ENCODE assay signal across 10 mouse cellular contexts in the genomic region with DNA sequence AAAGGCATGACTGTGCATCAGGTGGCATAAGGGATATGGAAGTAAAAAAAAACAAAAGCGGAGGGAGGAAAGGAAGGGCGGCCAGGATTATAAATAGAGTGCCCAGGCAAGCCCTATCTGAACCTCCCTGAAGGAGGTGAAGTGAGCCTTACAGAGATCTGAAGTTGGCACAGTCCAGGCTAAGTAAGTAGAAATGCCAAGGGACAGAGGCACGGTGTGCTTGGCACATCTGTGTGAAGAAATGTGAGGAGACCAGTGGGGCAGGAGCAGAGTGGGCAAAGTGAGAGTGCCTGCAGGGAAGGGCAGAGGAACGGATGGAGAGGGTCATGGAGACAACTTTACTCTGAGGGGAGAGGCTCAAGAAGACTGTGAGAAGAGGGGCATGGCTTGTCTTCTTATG. TPM values are rescaled to one million over a fixed set of nuclear protein-coding genes. Genes with fewer than 3 reads are reported as not detected.
"Had no signal": no experiment of that assay in that cellular context is flagged by ENCODE, and none has a peak within 500 bp of the region (broad histone marks: within the 10 kb centered on the region; RNA-seq: fewer than 3 reads in every experiment).

No protein-coding gene starts in this region.

- H3K27ac ChIP-seq: limb, embryonic 13.5 days; liver, embryonic 14.5 days; midbrain, embryonic 13.5 days; stomach, postnatal 0 days had no signal

- H3K4me2 ChIP-seq: limb, embryonic 13.5 days; midbrain, embryonic 13.5 days had no signal

- H3K9me3 ChIP-seq: limb, embryonic 13.5 days; midbrain, embryonic 13.5 days had no signal

- H3K27me3 ChIP-seq: limb, embryonic 13.5 days; midbrain, embryonic 13.5 days had no signal

- H3K36me3 ChIP-seq: midbrain, embryonic 13.5 days had no signal

- ATAC-seq: midbrain, embryonic 13.5 days had no signal

- H3K4me3 ChIP-seq: limb, embryonic 13.5 days; midbrain, embryonic 13.5 days had no signal

- DNase-seq: kidney, postnatal 14 days; left cerebral cortex, postnatal 4 days; lung, adult 18-20 months; right cerebral cortex, adult 18-20 months; right cerebral cortex, postnatal 25 days had no signal

- H3K9ac ChIP-seq: limb, embryonic 13.5 days; liver, embryonic 14.5 days; midbrain, embryonic 13.5 days had no signal

RNA-seq across cellular contexts. Expression of gene Magix, which starts 20.0 kb away (rescaled TPM):
- total RNA-seq: midbrain, postnatal 0 days had no signal
